Mouse (Mus musculus): ENCODE measurements around the gene Prkcq. TPM values are rescaled to one million over a fixed set of nuclear protein-coding genes. Genes with fewer than 3 reads are reported as not detected.

The Prkcq gene
- 5.6 and 6.3 TPM in 2 replicates for polyA plus RNA-seq (2015; fragmentation: Nextera tagmentation; extraction: Ambion mirVana)

DNA sequence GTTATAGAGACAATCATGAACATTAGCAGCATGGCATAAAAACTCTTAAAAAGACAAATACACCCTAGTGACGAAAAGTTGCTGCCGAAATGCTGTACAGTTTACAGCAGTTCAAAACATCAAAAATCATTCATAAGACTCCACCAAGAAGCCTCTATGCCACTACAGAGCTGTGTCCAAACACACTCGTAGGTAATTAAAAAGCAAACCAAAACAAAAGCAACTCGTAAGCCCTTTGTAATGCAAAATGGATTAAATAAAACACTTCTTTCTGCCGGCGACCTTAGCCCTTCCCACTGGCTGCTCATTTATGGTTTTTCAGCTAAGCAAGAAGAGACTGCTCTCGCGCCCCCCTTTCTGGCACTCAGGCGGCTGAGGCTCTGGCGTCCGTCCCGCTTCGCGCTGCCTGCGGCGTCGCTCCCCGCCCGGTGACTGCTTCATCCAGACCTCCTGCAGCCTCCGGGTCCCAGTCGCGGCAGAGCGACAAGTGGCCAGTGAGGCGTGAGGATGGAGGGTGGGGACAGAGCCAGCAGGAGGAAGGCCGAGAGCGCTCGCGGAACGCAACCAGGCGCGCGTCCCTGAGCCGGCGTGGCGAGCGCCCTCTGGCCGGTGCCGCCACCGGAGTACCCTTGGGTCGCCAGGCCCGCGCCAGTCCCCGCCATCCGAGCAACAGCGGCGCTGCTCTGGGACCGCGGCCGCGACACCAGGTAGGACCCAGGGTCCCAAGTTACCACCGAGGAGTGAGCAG lies at the start of gene Prkcq:
Gene Prkcq, plus strand, starts transcription at position 355 of the 748 bp plus-strand sequence.
- peak; percentile 86 for ATAC-seq (replicated peaks; ENCODE audit: low FRiP score, low read depth)
- peak within 1 kb of the TSS; percentile 48 for H3K4me3 ChIP-seq (replicated peaks; ENCODE audit: low read depth, low read length)
- H3K9me3 ChIP-seq (replicated peaks; ENCODE audit: low read length), result no peaks in the 10 kb centered on the region
- peak within 1 kb of the TSS; percentile 82 for H3K4me2 ChIP-seq (ENCODE audit: low read length)
- TF ChIP-seq CTCF (IDR thresholded peaks at IDR 0.05; ENCODE audit: low read depth), result peak; percentile 47
- H3K36me3 ChIP-seq (ENCODE audit: insufficient read depth, low read length), result no peaks in the 10 kb centered on the region
- 2% methylated on average over 51 of the region's 51 CpGs for WGBS
- H3K4me1 ChIP-seq (replicated peaks; ENCODE audit: insufficient read depth, low read length), result no peaks in the 10 kb centered on the region
- DNase-seq (ENCODE audit: low spot score), result peak; percentile 59
- H3K27ac ChIP-seq, result peak within 1 kb of the TSS; percentile 73
- H3K27me3 ChIP-seq (ENCODE audit: insufficient read depth, low read length), result no peaks in the 10 kb centered on the region
- H3K9ac ChIP-seq (ENCODE audit: low read depth, low read length), result peak within 1 kb of the TSS; percentile 55

DNA sequence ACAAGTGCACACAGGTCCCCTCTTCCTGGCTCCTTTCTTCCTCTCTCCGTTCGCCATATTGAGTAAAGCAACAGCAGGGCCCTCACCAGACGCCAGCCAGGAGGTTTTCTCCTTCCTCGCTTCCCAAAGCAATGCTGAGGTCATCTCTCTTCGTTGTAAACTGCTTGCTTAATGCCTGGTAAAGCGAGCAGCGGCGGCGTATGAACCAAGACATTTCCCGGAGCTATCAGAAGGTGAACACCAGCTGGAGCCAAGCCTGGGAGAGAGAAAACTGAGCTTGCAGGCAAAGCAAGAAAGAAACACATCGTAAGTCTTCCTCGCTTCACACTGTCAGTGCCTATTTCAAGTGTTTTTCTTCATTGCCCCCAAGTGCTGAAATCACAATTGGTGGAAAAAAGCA lies 41.0 kb upstream of the Prkcq start:
- Histone ChIP-seq H3K4me1 (replicated peaks; ENCODE audit: insufficient read depth, low read length) (no peaks in the 10 kb centered on the region), H3K4me2 (ENCODE audit: low read length) (no peak overlapping the region), H3K27me3 (ENCODE audit: insufficient read depth, low read length) (no peaks in the 10 kb centered on the region), H3K4me3 (replicated peaks; ENCODE audit: low read depth, low read length) (no peak overlapping the region), H3K27ac (no peak overlapping the region), H3K36me3 (ENCODE audit: insufficient read depth, low read length) (no peaks in the 10 kb centered on the region), H3K9me3 (replicated peaks; ENCODE audit: low read length) (no peaks in the 10 kb centered on the region), H3K9ac (ENCODE audit: low read depth, low read length) (no peak overlapping the region)
- 46% methylated on average over 12 of the region's 12 CpGs for WGBS
- DNase-seq (ENCODE audit: low spot score), result peak; percentile 21
- no peak for ATAC-seq (replicated peaks; ENCODE audit: low FRiP score, low read depth)
- no peak for TF ChIP-seq CTCF (IDR thresholded peaks at IDR 0.05; ENCODE audit: low read depth)

DNA sequence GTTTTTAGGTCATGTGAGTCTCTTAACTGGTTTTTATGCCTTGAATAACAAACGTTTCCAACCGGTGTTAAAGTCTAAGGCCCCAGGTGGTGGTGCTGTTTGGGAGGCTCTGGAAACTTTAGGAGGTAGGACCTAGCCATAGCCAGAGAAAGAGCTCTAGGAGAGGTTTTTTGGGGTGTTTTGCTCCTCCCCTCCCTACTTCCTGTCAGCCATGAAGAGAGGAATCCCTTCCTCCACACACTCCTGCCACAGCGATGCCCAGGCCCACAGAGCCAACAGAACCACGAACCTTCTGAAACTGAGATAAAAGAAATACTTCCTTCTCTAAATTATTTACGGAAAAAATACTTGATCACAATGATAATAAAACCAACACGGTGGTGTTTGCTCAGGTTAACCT lies 36.2 kb upstream of the Prkcq start:
- H3K27me3 ChIP-seq (ENCODE audit: insufficient read depth, low read length), result no peaks in the 10 kb centered on the region
- no peaks in the 10 kb centered on the region for H3K9me3 ChIP-seq (replicated peaks; ENCODE audit: low read length)
- H3K4me1 ChIP-seq (replicated peaks; ENCODE audit: insufficient read depth, low read length), result no peaks in the 10 kb centered on the region
- no peak for TF ChIP-seq CTCF (IDR thresholded peaks at IDR 0.05; ENCODE audit: low read depth)
- H3K9ac ChIP-seq (ENCODE audit: low read depth, low read length), result no peak overlapping the region
- ATAC-seq (replicated peaks; ENCODE audit: low FRiP score, low read depth) (no peak), DNase-seq (ENCODE audit: low spot score) (no peak)
- 23% methylated on average over 6 of the region's 6 CpGs for WGBS
- H3K4me2 ChIP-seq (ENCODE audit: low read length), result no peak overlapping the region
- H3K4me3 ChIP-seq (replicated peaks; ENCODE audit: low read depth, low read length), result no peak overlapping the region
- no peaks in the 10 kb centered on the region for H3K36me3 ChIP-seq (ENCODE audit: insufficient read depth, low read length)
- no peak overlapping the region for H3K27ac ChIP-seq

DNA sequence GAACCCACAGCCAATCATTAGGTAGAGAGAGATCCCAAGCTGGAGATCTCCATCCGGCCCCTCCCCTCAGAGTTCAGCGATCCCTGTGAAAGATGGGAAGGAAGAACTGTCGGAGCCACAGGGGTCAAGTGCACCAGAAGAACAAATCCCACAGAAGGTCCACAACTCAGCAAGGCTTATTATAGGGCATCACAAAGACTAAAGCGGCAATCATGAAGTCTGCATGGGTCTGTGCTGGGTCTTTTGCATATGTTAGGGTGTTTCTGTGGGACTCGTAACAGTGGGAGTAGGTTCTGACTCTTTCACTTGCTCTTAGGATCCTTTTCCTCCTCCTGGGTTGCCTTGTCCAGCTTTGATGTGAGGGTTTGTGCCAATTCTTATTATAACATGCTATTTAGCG lies 33.8 kb upstream of the Prkcq start:
- no peak overlapping the region for H3K4me2 ChIP-seq (ENCODE audit: low read length)
- TF ChIP-seq CTCF (IDR thresholded peaks at IDR 0.05; ENCODE audit: low read depth), result no peak
- no peak overlapping the region for H3K9ac ChIP-seq (ENCODE audit: low read depth, low read length)
- no peak overlapping the region for H3K4me3 ChIP-seq (replicated peaks; ENCODE audit: low read depth, low read length)
- DNase-seq (ENCODE audit: low spot score), result no peak
- no peaks in the 10 kb centered on the region for H3K9me3 ChIP-seq (replicated peaks; ENCODE audit: low read length)
- H3K27ac ChIP-seq, result no peak overlapping the region
- no peak for ATAC-seq (replicated peaks; ENCODE audit: low FRiP score, low read depth)
- 96% methylated on average over 6 of the region's 6 CpGs for WGBS
- no peaks in the 10 kb centered on the region for H3K27me3 ChIP-seq (ENCODE audit: insufficient read depth, low read length)
- no peaks in the 10 kb centered on the region for H3K36me3 ChIP-seq (ENCODE audit: insufficient read depth, low read length)
- H3K4me1 ChIP-seq (replicated peaks; ENCODE audit: insufficient read depth, low read length), result no peaks in the 10 kb centered on the region

DNA sequence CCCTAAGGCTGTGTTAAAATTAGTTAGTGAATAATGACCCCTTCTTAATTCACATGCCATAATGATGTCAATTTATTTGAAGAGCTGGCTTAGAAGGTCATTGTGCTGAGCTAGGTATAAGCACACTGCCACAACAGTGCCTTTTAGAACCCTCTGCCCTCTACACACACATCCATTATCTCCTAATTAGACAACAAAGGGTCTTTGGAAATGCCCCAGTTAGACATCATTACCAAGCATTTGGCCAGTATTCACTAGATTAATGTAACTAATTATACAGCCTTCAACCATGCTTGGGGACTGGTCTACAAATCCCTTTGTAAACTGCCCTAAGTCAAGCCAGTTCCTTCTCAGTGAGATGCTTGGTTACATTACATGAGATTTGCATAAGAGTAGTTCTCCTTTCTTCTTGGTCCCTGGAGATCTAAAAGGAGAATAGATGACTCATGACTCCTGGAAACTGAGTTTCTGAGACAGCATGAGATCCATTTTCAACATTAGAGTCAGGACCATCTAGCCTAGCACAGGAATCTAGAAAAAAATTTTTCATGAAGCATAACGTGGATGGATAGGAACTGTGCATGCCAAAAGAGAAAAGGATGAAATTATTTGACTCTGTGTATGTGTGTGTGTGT lies 32.3 kb upstream of the Prkcq start:
- Histone ChIP-seq H3K4me2 (ENCODE audit: low read length) (no peak overlapping the region), H3K9me3 (replicated peaks; ENCODE audit: low read length) (no peaks in the 10 kb centered on the region), H3K27ac (no peak overlapping the region), H3K4me3 (replicated peaks; ENCODE audit: low read depth, low read length) (no peak overlapping the region), H3K4me1 (replicated peaks; ENCODE audit: insufficient read depth, low read length) (no peaks in the 10 kb centered on the region), H3K9ac (ENCODE audit: low read depth, low read length) (no peak overlapping the region), H3K36me3 (ENCODE audit: insufficient read depth, low read length) (no peaks in the 10 kb centered on the region), H3K27me3 (ENCODE audit: insufficient read depth, low read length) (no peaks in the 10 kb centered on the region)
- ATAC-seq (replicated peaks; ENCODE audit: low FRiP score, low read depth), result no peak
- DNase-seq (ENCODE audit: low spot score), result no peak
- no peak for TF ChIP-seq CTCF (IDR thresholded peaks at IDR 0.05; ENCODE audit: low read depth)
- 73% methylated on average over 1 of the region's 1 CpGs for whole genome bisulfite sequencing

DNA sequence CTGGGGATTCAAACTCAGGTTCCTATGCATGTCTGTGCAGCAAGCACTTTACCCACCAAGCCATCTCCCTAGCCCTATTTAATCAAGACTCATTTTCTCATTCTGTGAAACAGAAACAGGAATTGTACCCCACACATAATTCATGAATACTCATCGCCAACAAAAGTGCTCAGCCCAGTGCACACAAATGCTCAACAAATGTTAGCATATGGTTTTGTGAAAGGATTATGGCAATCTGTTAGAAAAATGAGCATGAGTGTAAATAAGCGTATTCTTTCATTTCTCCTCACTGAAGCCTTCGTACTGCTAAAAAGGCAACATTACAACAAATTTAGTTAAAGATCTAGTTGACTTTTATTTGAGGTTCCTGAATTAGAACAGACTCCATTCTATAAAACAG lies 31.5 kb upstream of the Prkcq start:
- Histone ChIP-seq H3K36me3 (ENCODE audit: insufficient read depth, low read length) (no peaks in the 10 kb centered on the region), H3K9me3 (replicated peaks; ENCODE audit: low read length) (no peaks in the 10 kb centered on the region), H3K27ac (no peak overlapping the region), H3K9ac (ENCODE audit: low read depth, low read length) (no peak overlapping the region), H3K4me2 (ENCODE audit: low read length) (no peak overlapping the region), H3K4me3 (replicated peaks; ENCODE audit: low read depth, low read length) (no peak overlapping the region), H3K27me3 (ENCODE audit: insufficient read depth, low read length) (no peaks in the 10 kb centered on the region), H3K4me1 (replicated peaks; ENCODE audit: insufficient read depth, low read length) (no peaks in the 10 kb centered on the region)
- DNase-seq (ENCODE audit: low spot score) (no peak), ATAC-seq (replicated peaks; ENCODE audit: low FRiP score, low read depth) (no peak)
- TF ChIP-seq CTCF (IDR thresholded peaks at IDR 0.05; ENCODE audit: low read depth), result no peak
- WGBS, result 91% methylated on average over 3 of the region's 3 CpGs

All from kidney, postnatal 0 days (tissue).